Mouse (Mus musculus): Measurements from ENCODE around the gene Astn1. TPM values are rescaled to one million over a fixed set of nuclear protein-coding genes. Genes with fewer than 3 reads are reported as not detected.

Gene Astn1
- total and polyA plus RNA-seq, 3 experiments: not detected

DNA sequence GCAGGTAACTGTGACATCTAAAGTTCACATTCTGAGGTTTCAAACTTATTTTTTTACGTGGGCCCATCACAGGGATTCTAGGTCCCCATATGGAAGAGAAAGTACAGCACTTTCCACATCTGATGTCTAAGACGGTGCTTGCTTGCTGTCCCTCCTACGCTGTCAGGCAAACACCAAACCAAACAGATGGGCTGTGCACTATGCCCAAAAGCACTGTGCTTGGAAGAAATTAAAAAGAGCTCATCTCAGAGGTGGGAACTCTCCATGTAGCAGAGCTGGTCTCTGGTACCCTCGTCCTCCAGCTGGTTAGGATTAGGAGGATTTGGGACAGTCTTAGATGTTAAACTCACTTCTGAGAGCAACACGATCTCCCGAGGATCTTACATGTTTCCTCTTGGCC lies 150.6 kb downstream of the Astn1 start:
- Histone ChIP-seq H3K27ac (ENCODE audit: control insufficient read depth, low read depth, low read length) (no peak overlapping the region), H3K4me1 (ENCODE audit: control insufficient read depth in 1 of 2, insufficient read depth in 2 of 2, low read length in 2 of 2) (no peaks in the 10 kb centered on the region), H3K27me3 (ENCODE audit: control insufficient read depth in 1 of 2, insufficient read depth in 2 of 2, low read length in 2 of 2) (no peaks in the 10 kb centered on the region), H3K9ac (ENCODE audit: control insufficient read depth, low read depth, low read length, poor library complexity, severe bottlenecking) (no peak overlapping the region), H3K79me2 (ENCODE audit: control insufficient read depth, insufficient read depth, low read length, poor library complexity) (no peaks in the 10 kb centered on the region; the same call in 1 of the 2 replicates), H3K4me3 (ENCODE audit: control insufficient read depth in 1 of 2, insufficient read depth in 1 of 2, low read depth in 2 of 2, low read length in 2 of 2) (no peak overlapping the region), H3K9me3 (replicated peaks; ENCODE audit: insufficient read depth, low read length) (no peaks in the 10 kb centered on the region), H3K36me3 (ENCODE audit: control insufficient read depth in 1 of 2, insufficient read depth in 2 of 2, low read length in 2 of 2) (no peaks in the 10 kb centered on the region)
- DNase-seq (ENCODE audit: low read depth, low spot score): no peak
- TF ChIP-seq POLR2AphosphoS5 (IDR thresholded peaks at IDR 0.05; ENCODE audit: borderline replicate concordance, low read depth, low read length) (no peak), MAZ (IDR thresholded peaks at IDR 0.05; ENCODE audit: low read depth, low read length) (no peak), E2F4 (IDR thresholded peaks at IDR 0.05; ENCODE audit: borderline replicate concordance, low read depth, low read length) (no peak)

DNA sequence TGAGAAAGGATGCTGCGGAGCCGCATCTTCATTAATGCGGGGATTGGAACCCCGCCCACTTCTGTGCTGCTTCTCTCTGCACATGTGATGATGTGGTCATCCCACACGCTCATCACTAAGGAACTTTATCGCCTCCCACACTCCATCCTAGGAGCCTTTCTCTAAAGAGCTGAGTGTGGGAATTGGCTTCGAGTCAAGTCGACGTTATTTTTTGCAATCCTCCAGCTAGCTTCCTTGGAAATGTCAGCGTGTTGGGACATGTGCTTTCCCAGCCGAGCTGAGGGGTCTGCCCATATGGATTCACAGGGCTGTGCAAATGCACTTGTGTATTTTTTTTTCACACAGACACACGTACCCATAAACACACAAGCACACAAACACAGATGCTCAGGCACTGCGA lies 151.5 kb downstream of the Astn1 start:
- Histone ChIP-seq H3K79me2 (ENCODE audit: control insufficient read depth, insufficient read depth, low read length, poor library complexity) (no peaks in the 10 kb centered on the region; the same call in 1 of the 2 replicates), H3K4me3 (ENCODE audit: control insufficient read depth in 1 of 2, insufficient read depth in 1 of 2, low read depth in 2 of 2, low read length in 2 of 2) (no peak overlapping the region), H3K9me3 (replicated peaks; ENCODE audit: insufficient read depth, low read length) (no peaks in the 10 kb centered on the region), H3K36me3 (ENCODE audit: control insufficient read depth in 1 of 2, insufficient read depth in 2 of 2, low read length in 2 of 2) (no peaks in the 10 kb centered on the region), H3K27me3 (ENCODE audit: control insufficient read depth in 1 of 2, insufficient read depth in 2 of 2, low read length in 2 of 2) (no peaks in the 10 kb centered on the region), H3K9ac (ENCODE audit: control insufficient read depth, low read depth, low read length, poor library complexity, severe bottlenecking) (no peak overlapping the region), H3K27ac (ENCODE audit: control insufficient read depth, low read depth, low read length) (no peak overlapping the region), H3K4me1 (ENCODE audit: control insufficient read depth in 1 of 2, insufficient read depth in 2 of 2, low read length in 2 of 2) (no peaks in the 10 kb centered on the region)
- TF ChIP-seq TCF12 (IDR thresholded peaks at IDR 0.05; ENCODE audit: low read depth, low read length): no peak
- TF ChIP-seq GABPA (IDR thresholded peaks at IDR 0.05; ENCODE audit: low read depth, low read length): no peak
- TF ChIP-seq ELF1 (IDR thresholded peaks at IDR 0.05; ENCODE audit: low read depth, low read length): no peak
- no peak for TF ChIP-seq RCOR1 (IDR thresholded peaks at IDR 0.05; ENCODE audit: low read depth, low read length)
- TF ChIP-seq ZMIZ1 (IDR thresholded peaks at IDR 0.05; ENCODE audit: low read depth, low read length): no peak
- no peak for TF ChIP-seq TBP (IDR thresholded peaks at IDR 0.05; ENCODE audit: low read depth, low read length)
- no peak for TF ChIP-seq TAL1 (IDR thresholded peaks at IDR 0.05; ENCODE audit: low read length)
- no peak for TF ChIP-seq CTCF (IDR thresholded peaks at IDR 0.05 in 2 of 3, conservative IDR thresholded peaks at IDR 0.05 in 1 of 3; ENCODE audit: control insufficient read depth in 1 of 3, insufficient read depth in 1 of 3, low read depth in 2 of 3, low read length in 3 of 3, poor library complexity in 1 of 3, severe bottlenecking in 1 of 3)
- no peak for TF ChIP-seq MAFK (IDR thresholded peaks at IDR 0.05; ENCODE audit: borderline replicate concordance, low read depth, low read length)
- no peak for TF ChIP-seq ZKSCAN1 (IDR thresholded peaks at IDR 0.05; ENCODE audit: low read depth, low read length)
- TF ChIP-seq POLR2AphosphoS5 (IDR thresholded peaks at IDR 0.05; ENCODE audit: borderline replicate concordance, low read depth, low read length): no peak
- no peak for TF ChIP-seq BHLHE40 (IDR thresholded peaks at IDR 0.05; ENCODE audit: borderline replicate concordance, low read depth, low read length)
- TF ChIP-seq MXI1 (IDR thresholded peaks at IDR 0.05; ENCODE audit: low read depth, low read length): no peak
- no peak for TF ChIP-seq USF1 (IDR thresholded peaks at IDR 0.05; ENCODE audit: low read depth, low read length)
- no peak for TF ChIP-seq CHD1 (IDR thresholded peaks at IDR 0.05; ENCODE audit: low read depth, low read length)
- no peak for TF ChIP-seq JUND (IDR thresholded peaks at IDR 0.05; ENCODE audit: low read depth, low read length)
- no peak for TF ChIP-seq UBTF (IDR thresholded peaks at IDR 0.05; ENCODE audit: borderline replicate concordance, insufficient read depth, low read depth, low read length)
- TF ChIP-seq NRF1 (IDR thresholded peaks at IDR 0.05; ENCODE audit: insufficient read depth, low read depth, low read length, poor library complexity, severe bottlenecking): no peak
- no peak for TF ChIP-seq POLR2AphosphoS2 (IDR thresholded peaks at IDR 0.05; ENCODE audit: low read length)
- DNase-seq (ENCODE audit: low read depth, low spot score): no peak

Measured in MEL (cell line).